Mouse (Mus musculus) brain, embryonic 14.5 days (tissue): ENCODE results near the gene Zc3h8.

Experiments used
- CTCF ChIP-seq: fragments of 200-500 bp; IDR thresholded peaks from 2 replicates; pipeline ENCODE4 v1.5.1; 2012; ENCODE audit warnings: inconsistent platforms, mild to moderate bottlenecking, moderate library complexity, borderline replicate concordance; ENCODE audit not compliant: insufficient read depth, insufficient read length; ENCODE audit errors: extremely low read depth
- POLR2A ChIP-seq: fragments of 200-500 bp; IDR thresholded peaks from 2 replicates; pipeline ENCODE4 v1.6.1; 2012; ENCODE audit warnings: mild to moderate bottlenecking, inconsistent platforms, borderline replicate concordance; ENCODE audit not compliant: poor library complexity, insufficient read depth, insufficient read length, severe bottlenecking; ENCODE audit errors: extremely low read depth

DNA sequence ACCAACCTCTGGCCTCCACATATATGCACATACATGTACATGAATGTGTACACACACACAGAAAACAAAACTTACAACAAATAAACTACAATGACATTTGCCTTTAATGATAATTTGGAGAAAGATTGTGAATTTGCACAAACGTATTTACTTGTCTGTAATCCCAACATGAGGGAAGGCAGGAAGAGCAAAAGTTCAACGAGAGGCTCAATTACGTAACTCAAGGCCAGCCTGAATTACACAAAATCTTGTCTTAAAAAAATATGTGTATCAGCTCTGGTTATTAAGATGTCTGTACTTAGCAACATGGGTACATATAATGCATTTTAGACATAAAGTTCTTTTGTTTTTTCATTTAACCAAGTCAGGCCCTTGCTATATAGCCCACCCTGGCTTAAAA, 7.6 kb downstream of the Zc3h8 start:
- no peak for TF ChIP-seq POLR2A
- TF ChIP-seq CTCF = no peak
